Mouse (Mus musculus) heart, adult 2 months (tissue): ENCODE measurements around the gene Gm27029.

Experiments used
- CTCF ChIP-seq: fragments of 200-600 bp; IDR thresholded peaks from 2 replicates; pipeline ENCODE4 v1.8.1; 2022; ENCODE audit warnings: antibody characterized with exemption, mild to moderate bottlenecking, moderate library complexity
- EP300 ChIP-seq: fragments of 200-500 bp; IDR thresholded peaks from 2 replicates; pipeline ENCODE4 v1.6.1; 2011; ENCODE audit warnings: low read depth, low read length, control low read depth; ENCODE audit not compliant: insufficient read depth
- POLR2A ChIP-seq: fragments of 200-500 bp; IDR thresholded peaks from 2 replicates; pipeline ENCODE4 v1.6.1; 2011; ENCODE audit warnings: mild to moderate bottlenecking, low read depth, low read length, control low read depth; ENCODE audit not compliant: insufficient read depth

- TF ChIP-seq POLR2A = no peak
- no peak for TF ChIP-seq CTCF
- no peak for TF ChIP-seq EP300
These were observed 43.7 kb upstream of the Gm27029 start for GRCm38 (mm10) chr11:101468263-101468688.
